Mouse (Mus musculus): ENCODE results near the gene Prkcd.
"Not testable (repeated sequence)": the region's sequence is repeated elsewhere in the genome, so short reads cannot be mapped to it uniquely, and the experiment has no call there.

The Prkcd gene

GRCm38 (mm10) chr14:30579882-30580281, 46.1 kb downstream of the Prkcd start:
- in situ Hi-C loops (cut with MboI; ENCODE audit: unreplicated experiment in 2 of 2) = no loop called here

DNA sequence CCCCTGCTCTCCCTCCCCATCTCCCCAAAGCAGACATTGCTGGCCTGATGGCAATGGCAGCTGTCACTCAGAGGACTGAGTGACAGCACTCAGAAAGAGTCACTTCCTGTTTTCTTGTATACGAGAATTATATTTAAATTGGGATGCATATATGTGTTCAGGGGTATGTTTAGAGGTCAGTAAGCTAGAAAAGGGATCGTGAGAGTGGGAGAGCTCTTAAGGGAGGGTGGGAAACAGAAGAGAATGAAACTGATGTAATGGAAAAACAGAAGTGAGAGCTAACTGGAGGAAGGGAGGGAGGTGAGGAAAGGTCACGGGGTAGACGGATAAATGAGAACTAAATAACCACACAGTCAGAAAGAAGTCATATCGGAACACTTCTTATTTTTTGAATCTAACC, 46.8 kb downstream of the Prkcd start:
- in situ Hi-C loops (cut with MboI; ENCODE audit: unreplicated experiment in 2 of 2) = no loop called here

- in situ Hi-C loops (cut with MboI; ENCODE audit: unreplicated experiment in 2 of 2) = not testable (repeated sequence)
Observed at GRCm38 (mm10) chr14:30577303-30578062, 48.5 kb downstream of the Prkcd start.

DNA sequence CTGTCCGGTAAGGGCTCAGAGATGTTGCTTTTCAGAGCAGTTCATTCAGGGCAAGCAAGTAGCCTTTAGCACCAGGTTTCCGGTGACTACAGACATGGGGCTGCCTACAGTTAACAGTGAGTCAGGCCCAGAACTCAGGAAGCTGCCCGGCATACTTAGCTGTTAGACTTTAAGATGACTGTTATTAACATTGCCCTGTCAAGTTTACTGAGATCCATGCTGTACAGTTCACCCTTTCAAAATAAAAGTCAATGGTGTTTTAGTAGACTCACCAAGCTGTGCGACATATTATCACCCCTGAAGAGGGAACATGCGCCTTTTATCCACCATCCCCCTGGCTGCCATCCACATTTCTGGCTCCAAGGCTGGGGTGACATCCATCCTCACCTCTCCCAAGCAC, 49.8 kb downstream of the Prkcd start:
- in situ Hi-C loops (cut with MboI; ENCODE audit: unreplicated experiment in 2 of 2) = no loop called here

DNA sequence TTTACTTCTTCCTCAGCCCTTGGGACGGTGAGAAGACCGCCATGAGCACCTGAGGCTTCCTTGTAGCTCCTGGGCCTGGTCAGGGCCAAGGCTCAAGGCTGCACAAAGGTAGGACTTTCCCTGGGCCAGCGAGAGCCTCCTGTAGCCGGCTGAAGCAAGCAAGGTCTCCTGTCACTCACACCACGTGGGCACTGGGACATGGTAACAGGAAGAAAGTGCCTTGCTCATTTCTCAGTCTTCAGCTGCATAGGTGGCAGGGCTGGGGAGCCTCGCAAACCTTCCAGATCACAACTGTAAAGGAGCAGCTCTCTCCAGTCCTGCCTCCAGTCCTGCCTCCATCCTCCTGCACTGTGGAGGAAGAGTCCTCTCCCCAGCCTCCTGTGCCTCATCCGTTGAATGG, 50.2 kb downstream of the Prkcd start:
- in situ Hi-C loops (cut with MboI; ENCODE audit: unreplicated experiment in 2 of 2) = no loop called here

- in situ Hi-C loops (cut with MboI; ENCODE audit: unreplicated experiment in 2 of 2) = no loop called here
Observed at GRCm38 (mm10) chr14:30573983-30574584, 51.9 kb downstream of the Prkcd start.

DNA sequence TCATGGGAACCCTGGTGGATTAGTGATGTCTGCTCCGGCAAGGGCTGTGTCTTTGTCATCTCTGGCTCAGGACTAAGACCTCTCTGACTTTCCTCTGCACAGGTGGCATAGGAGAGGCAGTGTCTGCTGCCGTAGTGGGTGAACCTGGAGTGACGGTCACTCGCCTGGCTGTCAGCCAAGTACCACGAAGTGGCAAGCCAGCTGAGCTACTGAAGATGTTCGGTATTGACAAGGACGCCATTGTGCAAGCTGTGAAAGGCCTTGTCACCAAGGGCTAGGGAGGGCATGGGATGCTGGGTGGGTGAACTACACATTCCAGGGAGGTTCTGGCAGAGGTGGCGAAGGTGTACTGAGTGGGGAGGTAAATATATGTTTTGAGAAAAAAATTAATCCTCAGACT, 52.8 kb downstream of the Prkcd start:
- in situ Hi-C loops (cut with MboI; ENCODE audit: unreplicated experiment in 2 of 2) = no loop called here

- in situ Hi-C loops (cut with MboI; ENCODE audit: unreplicated experiment in 2 of 2) = no loop called here
Observed at GRCm38 (mm10) chr14:30572253-30572652, 53.8 kb downstream of the Prkcd start.

DNA sequence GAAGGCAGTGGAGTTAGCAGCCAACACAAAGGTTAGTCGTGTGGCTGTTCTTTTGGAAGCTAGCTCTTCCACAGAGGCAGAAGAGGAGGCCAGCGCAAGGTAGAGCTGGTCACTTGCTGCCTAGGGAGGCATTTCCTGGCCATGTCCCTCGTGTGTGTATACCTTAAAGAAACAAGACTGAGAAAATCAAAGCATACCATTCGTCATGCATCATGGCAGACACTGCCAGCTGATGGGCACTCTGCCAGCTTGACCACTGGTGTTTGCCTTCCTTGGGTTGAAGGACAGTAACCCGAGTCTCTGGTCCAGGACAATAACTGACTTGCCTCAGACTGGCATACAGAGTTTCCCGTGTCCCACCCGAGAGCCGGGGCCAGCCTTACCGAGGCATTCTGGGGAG, 55.7 kb downstream of the Prkcd start:
- in situ Hi-C loops (cut with MboI; ENCODE audit: unreplicated experiment in 2 of 2) = no loop called here

GRCm38 (mm10) chr14:30568016-30568415, 58.0 kb downstream of the Prkcd start:
- in situ Hi-C loops (cut with MboI; ENCODE audit: unreplicated experiment in 2 of 2) = no loop called here

DNA sequence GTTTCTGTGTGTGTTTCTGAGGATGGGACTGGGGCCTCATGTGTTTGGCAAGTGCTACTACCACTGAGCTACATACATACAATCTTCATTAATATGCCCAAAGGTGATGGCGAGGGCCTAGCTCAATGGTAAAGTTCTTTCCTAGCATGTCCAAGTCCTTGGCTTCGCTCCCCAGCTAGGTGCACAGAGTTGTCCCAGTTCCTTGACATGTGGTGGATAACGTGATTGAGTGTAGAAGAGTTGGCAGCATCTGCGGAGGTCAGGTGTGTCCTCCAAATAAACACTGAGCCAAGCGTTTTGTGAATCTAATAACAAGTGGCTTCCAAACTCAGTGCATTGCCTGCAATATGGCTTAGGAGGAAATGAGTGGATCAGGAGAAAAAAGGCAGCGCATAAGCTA, 59.7 kb downstream of the Prkcd start:
- in situ Hi-C loops (cut with MboI; ENCODE audit: unreplicated experiment in 2 of 2) = no loop called here

DNA sequence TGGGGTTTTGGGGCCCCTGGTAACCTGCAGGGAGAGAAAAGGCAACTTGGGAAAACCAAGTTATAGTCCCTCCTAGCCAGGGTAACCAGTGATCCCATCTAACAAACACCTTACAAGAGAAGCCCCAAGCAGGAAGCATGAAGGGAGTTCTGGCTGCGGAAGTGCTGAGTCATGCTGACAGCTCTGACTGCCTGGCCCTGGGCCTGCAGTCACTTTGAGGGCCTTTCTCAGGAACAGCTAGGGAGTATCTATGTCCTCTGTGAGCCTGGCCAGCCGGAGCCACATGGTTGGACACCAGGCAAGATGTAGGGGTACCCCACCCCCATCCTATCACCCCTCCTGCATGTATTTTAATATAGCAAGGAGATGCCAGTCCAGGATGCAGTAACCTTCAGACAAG, 61.6 kb downstream of the Prkcd start:
- in situ Hi-C loops (cut with MboI; ENCODE audit: unreplicated experiment in 2 of 2) = no loop called here

GRCm38 (mm10) chr14:30562343-30562742, 63.7 kb downstream of the Prkcd start:
- in situ Hi-C loops (cut with MboI; ENCODE audit: unreplicated experiment in 2 of 2) = no loop called here

DNA sequence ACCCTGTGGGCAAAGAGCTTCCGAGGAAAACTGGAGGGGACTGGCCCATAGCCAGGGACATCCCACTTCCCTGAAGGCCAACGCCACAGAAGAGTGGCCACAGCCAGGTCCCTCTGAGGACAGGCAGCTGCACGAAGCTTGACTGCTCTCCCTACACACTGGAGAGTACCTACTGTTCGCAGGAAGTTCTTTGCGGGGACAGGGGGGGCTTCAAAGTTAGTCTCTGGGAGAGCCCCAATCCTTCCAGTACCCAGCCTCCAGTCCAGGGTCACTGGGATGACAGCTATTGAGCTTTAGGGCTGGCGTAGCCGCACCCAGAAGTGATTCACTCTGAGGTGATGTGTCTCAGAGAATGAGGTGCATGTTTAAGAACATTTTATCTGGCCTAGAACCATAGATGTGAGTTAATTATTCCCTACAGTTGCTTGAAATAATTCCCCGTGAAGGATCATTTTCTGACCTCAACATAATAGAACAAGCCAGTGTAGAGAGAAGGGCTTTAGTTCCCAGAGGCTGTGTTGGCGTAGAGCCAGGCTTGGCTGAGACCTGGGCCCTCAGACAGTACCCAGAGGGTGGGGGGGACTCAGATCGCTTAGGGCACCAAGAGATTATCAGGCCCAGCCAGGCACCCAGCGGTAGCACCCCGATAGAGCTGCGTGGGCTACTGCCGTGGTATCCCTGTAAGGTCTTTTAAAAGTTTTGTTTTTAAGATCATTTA, 64.4 kb downstream of the Prkcd start:
- in situ Hi-C loops (cut with MboI; ENCODE audit: unreplicated experiment in 2 of 2) = no loop called here

DNA sequence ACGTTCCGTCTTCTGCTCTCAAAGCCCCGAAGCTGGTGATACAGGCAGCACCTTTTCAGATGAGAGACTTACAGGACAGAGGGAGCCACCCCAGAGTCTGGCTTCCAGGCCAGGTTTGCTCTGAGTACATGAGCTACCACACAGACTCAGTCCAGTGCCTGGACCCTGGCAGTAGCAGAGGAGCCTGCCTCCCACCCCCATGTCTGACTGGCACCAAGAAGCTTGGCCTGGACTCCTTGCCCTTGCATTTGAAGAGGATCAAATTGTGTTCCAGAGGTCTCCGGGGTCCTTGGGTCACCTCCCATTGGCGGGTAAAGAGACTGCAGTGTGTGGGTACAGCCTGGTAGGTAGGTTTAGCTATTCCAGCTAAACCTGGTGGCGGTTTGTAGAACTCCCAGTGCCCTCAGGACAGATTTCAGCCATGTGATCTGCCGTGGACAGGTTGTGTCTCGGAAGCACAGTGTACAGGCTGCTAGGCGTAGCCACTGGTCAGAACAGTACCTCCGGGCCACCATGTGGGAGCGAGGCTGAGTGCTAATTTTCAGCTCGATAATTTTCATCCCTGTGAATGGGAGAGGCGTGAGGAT, 65.1 kb downstream of the Prkcd start:
- in situ Hi-C loops (cut with MboI; ENCODE audit: unreplicated experiment in 2 of 2) = no loop called here

DNA sequence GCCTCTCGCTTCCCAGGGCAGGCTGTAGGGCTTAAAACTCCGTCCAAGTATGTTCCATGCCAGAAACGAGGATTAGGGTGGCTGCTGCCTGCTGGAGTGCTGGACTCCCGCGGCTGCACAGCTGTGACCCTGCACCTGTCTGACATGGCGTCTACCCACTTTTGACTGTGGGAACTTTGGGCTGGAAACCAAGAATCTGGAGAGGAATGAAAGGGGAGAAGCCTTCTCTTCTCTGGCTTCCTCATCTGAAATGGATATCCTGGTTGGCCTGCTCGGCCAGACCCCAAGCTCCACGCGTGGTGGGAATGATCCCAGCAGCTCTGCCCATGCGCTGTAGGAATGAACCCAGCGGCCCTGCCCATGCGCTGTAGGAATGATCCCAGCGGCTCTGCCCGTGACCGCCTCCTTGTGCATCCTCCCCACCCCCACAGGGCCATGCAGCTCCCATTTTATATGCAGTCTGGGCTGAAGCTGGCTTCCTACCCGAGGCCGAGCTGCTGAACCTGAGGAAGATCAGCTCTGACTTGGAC, 66.6 kb downstream of the Prkcd start:
- in situ Hi-C loops (cut with MboI; ENCODE audit: unreplicated experiment in 2 of 2) = no loop called here

DNA sequence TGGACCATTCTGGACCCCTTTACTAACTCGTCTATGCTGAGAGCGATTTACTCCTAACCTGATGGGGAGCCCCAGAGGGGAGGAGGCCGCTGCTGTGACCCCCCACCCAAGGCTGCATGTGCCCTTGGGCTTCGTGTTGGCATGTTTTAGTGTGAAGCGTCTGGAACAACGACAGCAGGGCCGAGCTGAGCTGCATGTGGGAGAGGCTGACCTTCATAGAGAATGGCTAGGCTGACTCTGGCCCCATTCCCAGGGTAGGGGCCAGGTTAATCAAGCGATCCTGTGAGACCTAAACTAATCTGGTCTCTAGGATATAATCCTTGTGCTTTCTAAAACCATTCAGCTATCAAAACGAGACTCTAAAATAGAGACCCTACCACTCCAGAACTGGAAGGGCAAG, 68.3 kb downstream of the Prkcd start:
- in situ Hi-C loops (cut with MboI; ENCODE audit: unreplicated experiment in 2 of 2) = no loop called here

GRCm38 (mm10) chr14:30556651-30557050, 69.4 kb downstream of the Prkcd start:
- in situ Hi-C loops (cut with MboI; ENCODE audit: unreplicated experiment in 2 of 2) = no loop called here

GRCm38 (mm10) chr14:30553185-30553584, 72.8 kb downstream of the Prkcd start:
- in situ Hi-C loops (cut with MboI; ENCODE audit: unreplicated experiment in 2 of 2) = no loop called here

DNA sequence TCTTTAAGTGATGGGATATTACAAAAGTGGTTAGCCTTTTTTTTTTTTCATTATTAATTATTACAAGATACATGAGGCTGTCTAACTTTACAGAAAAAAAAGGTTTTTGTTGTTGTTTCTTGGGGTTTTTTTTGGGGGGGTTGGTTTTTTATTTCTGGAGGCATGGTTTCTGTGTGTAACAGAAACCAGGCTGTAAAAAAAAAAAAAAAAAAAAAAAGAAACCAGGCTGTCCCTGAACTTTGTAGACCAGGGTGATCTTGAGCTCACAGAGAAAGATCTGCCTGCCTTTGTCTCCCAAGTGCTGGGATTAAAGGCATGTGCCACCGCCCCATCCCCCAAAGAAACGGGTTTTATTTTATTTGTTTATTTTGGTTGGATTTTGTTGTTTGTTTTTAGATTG, 74.0 kb downstream of the Prkcd start:
- in situ Hi-C loops (cut with MboI; ENCODE audit: unreplicated experiment in 2 of 2) = no loop called here

DNA sequence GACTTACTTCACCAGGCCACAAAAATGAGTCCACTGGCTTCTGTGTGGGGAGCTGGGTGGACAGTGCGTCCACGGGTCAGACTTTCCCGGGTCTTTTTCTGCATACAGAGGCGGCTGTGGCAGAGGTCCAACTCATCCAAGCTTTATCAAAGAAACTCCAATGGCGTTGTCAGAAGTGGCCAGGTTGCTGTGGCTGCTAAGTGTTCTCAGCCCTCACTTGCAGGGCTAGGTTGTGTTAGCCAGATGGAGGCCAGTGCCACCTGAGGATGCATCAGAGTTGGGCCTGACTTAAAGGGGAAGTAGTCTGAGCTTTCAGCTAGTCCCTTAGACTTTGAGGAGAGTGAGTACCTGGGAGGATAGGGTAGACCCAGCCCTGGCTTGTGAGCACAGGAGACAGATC, 74.5 kb downstream of the Prkcd start:
- in situ Hi-C loops (cut with MboI; ENCODE audit: unreplicated experiment in 2 of 2) = no loop called here
